Mouse (Mus musculus) liver, postnatal 0 days (tissue): Measurements from ENCODE around the gene Mbl1. TPM values are rescaled to one million over a fixed set of nuclear protein-coding genes. Genes with fewer than 3 reads are reported as not detected.

Experiments used
- ATAC-seq: fragments of 200-750 bp; cut with Nextera tagmentation; 2 replicates; pipeline ENCODE4 v1.8.0; 2017; ENCODE audit warnings: mild to moderate bottlenecking, moderate library complexity
- DNase-seq: peaks from one replicate; pipeline ENCODE4 v3.0.0-alpha.2; 2016
- H3K27ac ChIP-seq: fragments of 300-500 bp; sonication (generic); 2 replicates; pipeline ENCODE4 v1.5.1; 2014; ENCODE audit warnings: antibody characterized with exemption, moderate library complexity, mild to moderate bottlenecking, low read depth
- H3K27me3 ChIP-seq: fragments of 300-500 bp; sonication (generic); 2 replicates; pipeline ENCODE4 v1.6.1; 2014; ENCODE audit warnings: low read length, control low read depth, mixed read lengths; ENCODE audit not compliant: insufficient read depth
- H3K36me3 ChIP-seq: fragments of 300-500 bp; sonication (generic); replicated peaks from 2 replicates; pipeline ENCODE4 v1.6.1; 2014; ENCODE audit warnings: mild to moderate bottlenecking, control low read depth, low read length, moderate library complexity, mixed read lengths; ENCODE audit not compliant: insufficient read depth
- H3K4me1 ChIP-seq: fragments of 300-500 bp; sonication (generic); 2 replicates; pipeline ENCODE4 v1.6.1; 2014; ENCODE audit warnings: antibody characterized with exemption, mild to moderate bottlenecking, control low read depth; ENCODE audit not compliant: insufficient read depth
- H3K4me2 ChIP-seq: fragments of 300-500 bp; sonication (generic); 2 replicates; pipeline ENCODE4 v1.6.1; 2014; ENCODE audit warnings: low read depth, mild to moderate bottlenecking, low read length, moderate library complexity, mixed read lengths
- H3K4me3 ChIP-seq: fragments of 300-500 bp; sonication (generic); 2 replicates; pipeline ENCODE4 v1.5.1; 2014; ENCODE audit warnings: low read depth, low read length
- H3K9ac ChIP-seq: fragments of 300-500 bp; sonication (generic); replicated peaks from 2 replicates; pipeline ENCODE4 v1.6.1; 2014; ENCODE audit warnings: mild to moderate bottlenecking, moderate library complexity
- H3K9me3 ChIP-seq: fragments of 300-500 bp; sonication (generic); 2 replicates; pipeline ENCODE4 v1.6.1; 2016; ENCODE audit warnings: mild to moderate bottlenecking, control low read depth, low read length, mixed read lengths
- CTCF ChIP-seq: sonication (generic); IDR thresholded peaks from 2 replicates; pipeline ENCODE4 v1.5.1; 2016; ENCODE audit warnings: antibody characterized with exemption, low read depth
- EP300 ChIP-seq: IDR thresholded peaks from 2 replicates; pipeline ENCODE4 v1.6.1; 2016; ENCODE audit warnings: antibody characterized with exemption, low read depth, mild to moderate bottlenecking
- WGBS: fragments of 180-500 bp; shearing (Covaris S2); extraction: QIAGEN DNeasy Blood & Tissue Kit; methylation state at CpG from one replicate; pipeline ENCODE4 v1.1.7; 2014; ENCODE audit not compliant: insufficient replicate concordance; 5-methylcytosine and 5-hydroxymethylcytosine counted together
- polyA plus RNA-seq: library from polyadenylated mRNA; unstranded; fragments of >200 nt; fragmentation: Nextera tagmentation; extraction: Ambion mirVana; gene quantifications from 2 replicates; pipeline ENCODE4 v1.2.1, GENCODE M21; 2015

Gene Mbl1
- polyA plus RNA-seq, 1 experiment from 2014 or later: 67.0 TPM

DNA sequence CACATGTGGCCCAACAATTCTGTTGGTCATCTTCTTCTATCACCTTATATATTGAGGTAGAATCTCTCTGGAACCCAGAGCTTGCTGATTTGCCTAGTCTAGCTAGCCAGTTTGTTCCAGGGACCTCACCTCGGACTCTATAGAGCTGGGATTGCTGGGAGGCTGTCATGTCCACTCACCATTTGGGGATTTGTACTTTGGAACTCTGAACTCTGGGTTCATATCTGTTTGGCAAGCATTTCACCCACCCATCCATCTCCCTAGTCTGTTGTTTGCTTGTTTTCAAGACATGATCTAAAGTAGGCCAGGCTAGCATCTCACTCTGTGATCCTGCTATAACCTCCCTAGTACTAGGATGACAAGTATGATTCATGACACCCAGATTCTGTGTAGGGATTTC is 23.5 kb downstream of the Mbl1 start:
- TF ChIP-seq CTCF: no peak
- TF ChIP-seq EP300: no peak
- H3K9me3 ChIP-seq: no peaks in the 10 kb centered on the region
- H3K36me3 ChIP-seq: no peaks in the 10 kb centered on the region
- DNase-seq (no peak), ATAC-seq (peak; percentile 75)
- 0 out of 2 replicates have a peak, but pooled peaks cover 5% of the 10 kb centered on the region for H3K4me1 ChIP-seq
- H3K4me2 ChIP-seq: no peak overlapping the region
- H3K4me3 ChIP-seq: no peak overlapping the region
- WGBS: 52% methylated on average over 1 of the region's 1 CpGs
- no peak overlapping the region for H3K27ac ChIP-seq
- H3K27me3 ChIP-seq: no peaks in the 10 kb centered on the region
- no peak overlapping the region for H3K9ac ChIP-seq

DNA sequence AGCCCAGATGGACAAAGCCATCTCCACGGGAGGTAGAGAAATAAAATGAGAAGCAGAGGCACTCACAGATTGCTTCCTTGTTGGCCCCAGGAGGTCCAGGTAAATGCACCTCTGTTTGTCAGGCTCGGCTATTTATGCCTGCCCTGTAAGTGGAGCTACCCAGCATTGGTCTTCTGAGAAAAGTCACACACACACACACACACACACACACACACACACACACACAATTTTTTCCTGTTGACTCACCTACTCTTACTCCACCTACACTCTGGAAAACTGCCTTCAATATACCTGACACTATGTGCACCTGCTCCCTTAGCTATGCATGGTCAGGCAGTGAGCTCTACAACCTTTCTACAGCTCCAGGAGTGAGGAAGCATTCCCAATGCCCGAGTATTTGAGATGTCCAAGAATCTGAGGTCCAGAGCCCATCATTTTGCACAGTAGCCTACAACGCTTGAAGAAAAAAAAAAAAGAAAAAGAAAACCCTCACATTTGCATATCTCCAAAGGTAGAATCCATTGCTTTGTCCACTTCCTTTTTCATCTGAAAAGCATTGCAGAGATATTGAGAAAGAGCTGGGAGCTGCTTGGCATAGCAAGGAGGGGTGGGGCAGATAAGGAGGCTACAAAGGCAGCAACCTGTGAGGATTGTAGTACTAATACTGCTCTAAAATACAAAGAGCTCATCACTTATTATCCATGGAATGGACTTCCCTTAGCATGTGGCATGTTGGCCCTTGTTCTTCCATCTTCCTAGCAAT is 34.0 kb downstream of the Mbl1 start, which contains the start of gene Sftpd:
TSS of gene Sftpd (minus strand) at position 91 of the 763 bp plus-strand sequence.
- DNase-seq: no peak

DNA sequence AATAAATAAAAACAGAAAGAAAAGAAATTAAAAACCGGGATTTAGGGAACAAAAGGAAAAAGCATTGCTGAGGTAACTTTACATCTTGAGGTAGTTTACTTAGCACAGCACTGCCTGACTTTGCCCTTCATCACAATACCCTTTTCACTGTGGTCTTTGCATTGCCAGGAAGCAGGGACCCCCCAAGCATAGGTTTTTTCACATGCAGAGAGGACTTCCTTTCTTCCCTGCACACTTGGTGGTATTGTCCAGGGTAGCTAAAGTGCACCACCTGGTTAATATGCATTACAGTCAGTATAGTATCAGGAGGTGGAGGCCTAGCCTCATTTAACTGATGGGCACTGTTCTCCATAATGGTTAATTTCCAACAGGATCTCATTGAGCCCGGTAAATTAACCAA is 38.2 kb downstream of the Mbl1 start:
- no peak overlapping the region for H3K4me3 ChIP-seq
- WGBS: 69% methylated on average over 2 of the region's 2 CpGs
- H3K36me3 ChIP-seq: no peaks in the 10 kb centered on the region
- peaks cover 2% of the 10 kb centered on the region; the same call in 1 of the 2 replicates for H3K9me3 ChIP-seq
- ATAC-seq: no peak
- H3K4me1 ChIP-seq: no peaks in the 10 kb centered on the region
- H3K4me2 ChIP-seq: no peak overlapping the region
- TF ChIP-seq EP300: no peak
- no peak for TF ChIP-seq CTCF
- no peak overlapping the region for H3K27ac ChIP-seq
- no peaks in the 10 kb centered on the region for H3K27me3 ChIP-seq
- no peak for DNase-seq
- no peak overlapping the region for H3K9ac ChIP-seq

More for the DNA sequence above, 34.0 kb downstream of the Mbl1 start, which contains the start of gene Sftpd:
- H3K27me3 ChIP-seq: no peaks in the 10 kb centered on the region
- TF ChIP-seq EP300 (no peak), CTCF (no peak)
- no peak within 1 kb of the TSS for H3K4me3 ChIP-seq
- no peak within 1 kb of the TSS for H3K9ac ChIP-seq
- H3K9me3 ChIP-seq: no peaks in the 10 kb centered on the region
- H3K36me3 ChIP-seq: no peaks in the 10 kb centered on the region
- 70% methylated on average over 4 of the region's 4 CpGs for WGBS
- ATAC-seq: no peak
- no peak within 1 kb of the TSS for H3K27ac ChIP-seq
- H3K4me1 ChIP-seq: no peaks in the 10 kb centered on the region
- H3K4me2 ChIP-seq: no peak within 1 kb of the TSS

DNA sequence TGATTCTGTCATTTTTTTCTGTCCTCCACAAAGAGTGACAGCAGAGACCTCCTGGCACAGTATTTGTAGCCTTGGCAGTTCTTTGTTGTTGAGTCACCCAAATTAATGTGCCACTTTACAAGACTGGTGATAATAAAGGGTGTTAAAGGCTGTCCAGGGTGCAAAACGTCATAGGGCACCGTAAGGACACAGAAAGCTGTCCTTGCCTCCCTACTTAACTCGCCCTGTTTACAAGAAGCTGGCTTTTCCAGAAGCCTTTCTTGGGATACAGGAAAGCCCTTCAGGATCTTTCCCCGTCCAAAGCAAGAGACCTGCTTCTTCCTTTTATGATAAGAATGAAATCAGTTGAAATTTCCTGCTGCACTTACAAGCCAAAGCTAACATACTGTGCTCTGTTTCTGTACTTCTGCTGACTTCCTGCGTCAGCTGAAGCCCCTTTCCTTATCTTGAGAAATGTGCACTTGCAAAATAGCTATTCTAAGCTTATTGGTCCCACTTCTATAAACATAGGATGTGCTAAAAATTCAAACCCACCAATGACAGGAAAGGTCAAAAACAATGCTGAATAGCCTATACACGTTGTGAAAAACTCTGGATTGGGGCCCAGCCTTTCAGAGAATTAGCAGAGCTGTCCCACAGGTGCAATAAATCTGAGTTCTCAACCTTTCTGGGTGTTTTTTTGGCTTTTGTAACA is 46.9 kb downstream of the Mbl1 start:
- H3K4me3 ChIP-seq: no peak overlapping the region
- no peaks in the 10 kb centered on the region for H3K4me1 ChIP-seq
- DNase-seq (no peak), ATAC-seq (peak; percentile 71)
- TF ChIP-seq CTCF (no peak), EP300 (peak; percentile 67)
- no peaks in the 10 kb centered on the region for H3K36me3 ChIP-seq
- 39% methylated on average over 6 of the region's 6 CpGs for WGBS
- no peak overlapping the region for H3K4me2 ChIP-seq
- no peak overlapping the region for H3K27ac ChIP-seq
- no peak overlapping the region for H3K9ac ChIP-seq
- H3K9me3 ChIP-seq: no peaks in the 10 kb centered on the region
- no peaks in the 10 kb centered on the region for H3K27me3 ChIP-seq

Other genes with a start within 250 kb of the Mbl1 start
- 22.0 and 24.9 TPM in 2 replicates for gene Tspan14, start 184.7 kb upstream of the Mbl1 start, polyA plus RNA-seq
- 80.4 and 85.0 TPM in 2 replicates for gene Fam213a, start 137.7 kb upstream of the Mbl1 start, polyA plus RNA-seq
- gene Dydc2, start 82.2 kb upstream of the Mbl1 start, polyA plus RNA-seq: not detected in 2 replicates
- gene Dydc1, start 78.5 kb upstream of the Mbl1 start, polyA plus RNA-seq: not detected in 2 replicates
- 1,129 and 1,137 TPM in 2 replicates for gene Mat1a, start 46.4 kb upstream of the Mbl1 start, polyA plus RNA-seq
- gene Sftpa1, start 19.7 kb upstream of the Mbl1 start, polyA plus RNA-seq: 0.33 and 1.3 TPM in 2 replicates
- gene Sftpd, start 33.7 kb downstream of the Mbl1 start, polyA plus RNA-seq: 1.9 and 2.0 TPM in 2 replicates
- gene Gm2832, start 127.3 kb downstream of the Mbl1 start, polyA plus RNA-seq: not detected in 2 replicates
- not detected in 2 replicates for gene Gm5798, start 197.2 kb downstream of the Mbl1 start, polyA plus RNA-seq
- gene Gm7945, start 234.9 kb downstream of the Mbl1 start, polyA plus RNA-seq: not detected in 2 replicates